Mouse (Mus musculus) fibroblast of lung, adult 2 months (primary cell): ENCODE measurements around the gene Alg9.

Experiments used
- DNase-seq: peaks from one replicate; pipeline ENCODE4 v3.0.0-alpha.2; 2011; ENCODE audit warnings: low read depth

Gene Alg9

GRCm38 (mm10) chr9:50774991-50775612 lies at the start of gene Alg9, which contains the start of gene 1110032A03Rik:
Gene Alg9 (plus strand): TSS chr9:50775019.
Gene 1110032A03Rik (minus strand): TSS chr9:50775520.
- peak; percentile 63 for DNase-seq

- DNase-seq, result no peak
Measured at GRCm38 (mm10) chr9:50725921-50726590, 48.8 kb upstream of the Alg9 start.

- DNase-seq, result no peak
Measured at GRCm38 (mm10) chr9:50727171-50727924, 47.5 kb upstream of the Alg9 start.

GRCm38 (mm10) chr9:50727925-50728651 lies 46.7 kb upstream of the Alg9 start:
- DNase-seq, result no peak

- DNase-seq, result no peak
Measured at GRCm38 (mm10) chr9:50729600-50729999, 45.2 kb upstream of the Alg9 start.

GRCm38 (mm10) chr9:50732560-50732959 lies 42.3 kb upstream of the Alg9 start:
- no peak for DNase-seq

GRCm38 (mm10) chr9:50734989-50735388 lies 39.8 kb upstream of the Alg9 start:
- no peak for DNase-seq

- no peak for DNase-seq
Measured at GRCm38 (mm10) chr9:50738914-50739870, 35.6 kb upstream of the Alg9 start, which contains the start of gene Dixdc1. Gene Dixdc1 (minus strand): TSS chr9:50739517.

GRCm38 (mm10) chr9:50740867-50741784 lies 33.7 kb upstream of the Alg9 start:
- DNase-seq, result no peak

GRCm38 (mm10) chr9:50742261-50742660 lies 32.6 kb upstream of the Alg9 start:
- no peak for DNase-seq

- DNase-seq, result no peak
Measured at GRCm38 (mm10) chr9:50742744-50743143, 32.1 kb upstream of the Alg9 start.

GRCm38 (mm10) chr9:50745806-50746205 lies 29.0 kb upstream of the Alg9 start:
- DNase-seq, result no peak

- no peak for DNase-seq
Measured at GRCm38 (mm10) chr9:50746214-50746677, 28.6 kb upstream of the Alg9 start, which contains the start of gene 2310030G06Rik. Gene 2310030G06Rik (minus strand): TSS chr9:50746536.

GRCm38 (mm10) chr9:50750706-50751105 lies 24.1 kb upstream of the Alg9 start:
- DNase-seq, result no peak

- no peak for DNase-seq
Measured at GRCm38 (mm10) chr9:50751323-50751722, 23.5 kb upstream of the Alg9 start, which contains the start of gene Cryab. Gene Cryab (plus strand): TSS chr9:50751325.

GRCm38 (mm10) chr9:50752054-50752602 lies 22.7 kb upstream of the Alg9 start, which contains the start of gene Hspb2:
Gene Hspb2 (minus strand): TSS chr9:50752354.
- no peak for DNase-seq

- DNase-seq, result peak; percentile 82
Measured at GRCm38 (mm10) chr9:50752784-50753615, 21.8 kb upstream of the Alg9 start.

- no peak for DNase-seq
Measured at GRCm38 (mm10) chr9:50753947-50754346, 20.9 kb upstream of the Alg9 start.
